Mouse (Mus musculus): ENCODE measurements around the gene Inka1.

Inka1 gene

GRCm38 (mm10) chr9:107983421-107983890 is 2.2 kb downstream of the Inka1 start:
- no peak for DNase-seq

- DNase-seq, result no peak
Measured at GRCm38 (mm10) chr9:107982681-107983346, 2.9 kb downstream of the Inka1 start, which contains the start of gene Gm20661. Gm20661 (plus strand) TSS chr9:107983058.

GRCm38 (mm10) chr9:107981684-107982605 is 3.7 kb downstream of the Inka1 start:
- no peak for DNase-seq

- no peak for DNase-seq
Measured at GRCm38 (mm10) chr9:107978815-107979214, 6.9 kb downstream of the Inka1 start.

GRCm38 (mm10) chr9:107975399-107976386 is 10.0 kb downstream of the Inka1 start, which contains the start of gene Uba7:
Uba7 (plus strand) TSS chr9:107975505.
- no peak for DNase-seq

GRCm38 (mm10) chr9:107974491-107975171 is 11.0 kb downstream of the Inka1 start:
- DNase-seq, result no peak

- no peak for DNase-seq
Measured at GRCm38 (mm10) chr9:107971690-107972541, 13.8 kb downstream of the Inka1 start.

- DNase-seq, result no peak
Measured at GRCm38 (mm10) chr9:107970311-107970710, 15.4 kb downstream of the Inka1 start.

- DNase-seq, result no peak
Measured at GRCm38 (mm10) chr9:107968531-107968930, 17.1 kb downstream of the Inka1 start.

GRCm38 (mm10) chr9:107967437-107967836 is 18.2 kb downstream of the Inka1 start:
- DNase-seq, result no peak

- no peak for DNase-seq
Measured at GRCm38 (mm10) chr9:107966676-107967075, 19.0 kb downstream of the Inka1 start.

- no peak for DNase-seq
Measured at GRCm38 (mm10) chr9:107964681-107965080, 21.0 kb downstream of the Inka1 start.

- peak; percentile 87 to 88 for DNase-seq
Measured at GRCm38 (mm10) chr9:107963700-107964099, 22.0 kb downstream of the Inka1 start.

- no peak for DNase-seq
Measured at GRCm38 (mm10) chr9:107962916-107963315, 22.8 kb downstream of the Inka1 start.

GRCm38 (mm10) chr9:107961881-107962280 is 23.8 kb downstream of the Inka1 start:
- no peak for DNase-seq

GRCm38 (mm10) chr9:107961351-107961762 is 24.3 kb downstream of the Inka1 start:
- DNase-seq, result no peak

GRCm38 (mm10) chr9:107960928-107961327 is 24.8 kb downstream of the Inka1 start:
- no peak for DNase-seq

- no peak for DNase-seq
Measured at GRCm38 (mm10) chr9:107959896-107960295, 25.8 kb downstream of the Inka1 start.

GRCm38 (mm10) chr9:107957141-107957540 is 28.5 kb downstream of the Inka1 start:
- DNase-seq, result no peak

GRCm38 (mm10) chr9:107955613-107956289 is 29.9 kb downstream of the Inka1 start:
- no peak for DNase-seq

Data from cerebellum, postnatal 36 days (tissue).